Mouse (Mus musculus) kidney, postnatal 0 days (tissue): ENCODE results near the gene U2af2. TPM values are rescaled to one million over a fixed set of nuclear protein-coding genes. Genes with fewer than 3 reads are reported as not detected.

Source experiments
- ATAC-seq: fragments of 200-750 bp; cut with Nextera tagmentation; replicated peaks from 2 replicates; pipeline ENCODE4 v1.8.0; 2017; ENCODE audit warnings: low read depth, moderate number of reproducible peaks, moderate TSS enrichment, moderate library complexity; ENCODE audit not compliant: low FRiP score
- DNase-seq: peaks from one replicate; pipeline ENCODE4 v3.0.0-alpha.2; 2016; ENCODE audit warnings: low spot score
- H3K27ac ChIP-seq: fragments of 300-500 bp; sonication (generic); 2 replicates; pipeline ENCODE4 v1.5.1; 2014; ENCODE audit warnings: mild to moderate bottlenecking
- H3K27me3 ChIP-seq: fragments of 300-500 bp; sonication (generic); 2 replicates; pipeline ENCODE4 v1.6.1; 2014; ENCODE audit warnings: low read length, mixed read lengths; ENCODE audit not compliant: insufficient read depth
- H3K36me3 ChIP-seq: fragments of 300-500 bp; sonication (generic); 2 replicates; pipeline ENCODE4 v1.6.1; 2014; ENCODE audit warnings: low read length, mixed read lengths; ENCODE audit not compliant: insufficient read depth
- H3K4me1 ChIP-seq: fragments of 300-500 bp; sonication (generic); replicated peaks from 2 replicates; pipeline ENCODE4 v1.6.1; 2014; ENCODE audit warnings: antibody characterized with exemption, low read length, mixed read lengths; ENCODE audit not compliant: insufficient read depth
- H3K4me2 ChIP-seq: fragments of 300-500 bp; sonication (generic); 2 replicates; pipeline ENCODE4 v1.6.1; 2014; ENCODE audit warnings: mild to moderate bottlenecking, low read length, moderate library complexity, mixed read lengths
- H3K4me3 ChIP-seq: fragments of 300-500 bp; sonication (generic); replicated peaks from 2 replicates; pipeline ENCODE4 v1.5.1; 2014; ENCODE audit warnings: low read depth, low read length
- H3K9ac ChIP-seq: fragments of 300-500 bp; sonication (generic); 2 replicates; pipeline ENCODE4 v1.6.1; 2014; ENCODE audit warnings: low read depth, low read length
- H3K9me3 ChIP-seq: fragments of 300-500 bp; sonication (generic); replicated peaks from 2 replicates; pipeline ENCODE4 v1.6.1; 2016; ENCODE audit warnings: low read length, inconsistent platforms, mixed read lengths
- CTCF ChIP-seq: IDR thresholded peaks from 2 replicates; pipeline ENCODE4 v1.5.1; 2016; ENCODE audit warnings: antibody characterized with exemption, low read depth, mild to moderate bottlenecking, moderate library complexity
- WGBS: fragments of 180-500 bp; shearing (Covaris S2); extraction: QIAGEN DNeasy Blood & Tissue Kit; methylation state at CpG from one replicate; pipeline ENCODE4 v1.1.7; 2014; 5-methylcytosine and 5-hydroxymethylcytosine counted together
- polyA plus RNA-seq: library from polyadenylated mRNA; unstranded; fragments of >200 nt; fragmentation: Nextera tagmentation; extraction: Ambion mirVana; gene quantifications from 2 replicates; pipeline ENCODE4 v1.2.1, GENCODE M21; 2015

U2af2 gene
- polyA plus RNA-seq, 1 experiment from 2014 or later: 95.0 TPM

DNA sequence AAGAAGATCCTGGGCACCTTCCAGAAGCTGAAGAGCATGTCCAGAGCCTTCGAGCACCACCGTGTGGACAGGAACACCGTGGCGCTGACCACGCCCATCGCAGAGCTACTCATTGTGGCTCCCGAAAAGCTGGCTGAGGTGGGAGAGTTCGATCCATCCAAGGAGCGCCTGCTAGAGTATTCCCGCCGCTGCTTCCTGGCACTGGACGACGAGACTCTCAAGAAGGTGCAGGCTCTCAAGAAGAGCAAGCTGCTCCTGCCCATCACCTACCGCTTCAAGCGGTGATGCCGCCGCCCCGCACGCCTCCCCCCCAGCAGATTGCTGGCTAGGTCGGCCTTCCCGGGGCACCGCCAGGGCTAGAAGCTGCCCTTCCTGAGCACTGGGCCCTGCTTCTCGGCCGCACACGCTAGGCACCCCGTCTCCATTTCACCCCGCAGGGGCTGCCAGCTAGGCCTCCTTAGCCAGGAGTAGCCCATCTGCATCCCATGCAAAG lies 1.7 kb upstream of the U2af2 start:
- TF ChIP-seq CTCF: peak; percentile 82
- ATAC-seq (no peak), DNase-seq (peak; percentile 93)
- Histone ChIP-seq H3K36me3 (no peaks in the 10 kb centered on the region), H3K27me3 (peaks cover under 1% of the 10 kb centered on the region; the same call in 1 of the 2 replicates), H3K27ac (peak overlapping the region; percentile 98), H3K9me3 (no peaks in the 10 kb centered on the region), H3K9ac (peak overlapping the region; percentile 95), H3K4me3 (peak overlapping the region; percentile 77), H3K4me1 (peaks cover 12% of the 10 kb centered on the region; the same call in 1 of the 2 replicates), H3K4me2 (peak overlapping the region; percentile 77)
- 3% methylated on average over 27 of the region's 27 CpGs for WGBS

DNA sequence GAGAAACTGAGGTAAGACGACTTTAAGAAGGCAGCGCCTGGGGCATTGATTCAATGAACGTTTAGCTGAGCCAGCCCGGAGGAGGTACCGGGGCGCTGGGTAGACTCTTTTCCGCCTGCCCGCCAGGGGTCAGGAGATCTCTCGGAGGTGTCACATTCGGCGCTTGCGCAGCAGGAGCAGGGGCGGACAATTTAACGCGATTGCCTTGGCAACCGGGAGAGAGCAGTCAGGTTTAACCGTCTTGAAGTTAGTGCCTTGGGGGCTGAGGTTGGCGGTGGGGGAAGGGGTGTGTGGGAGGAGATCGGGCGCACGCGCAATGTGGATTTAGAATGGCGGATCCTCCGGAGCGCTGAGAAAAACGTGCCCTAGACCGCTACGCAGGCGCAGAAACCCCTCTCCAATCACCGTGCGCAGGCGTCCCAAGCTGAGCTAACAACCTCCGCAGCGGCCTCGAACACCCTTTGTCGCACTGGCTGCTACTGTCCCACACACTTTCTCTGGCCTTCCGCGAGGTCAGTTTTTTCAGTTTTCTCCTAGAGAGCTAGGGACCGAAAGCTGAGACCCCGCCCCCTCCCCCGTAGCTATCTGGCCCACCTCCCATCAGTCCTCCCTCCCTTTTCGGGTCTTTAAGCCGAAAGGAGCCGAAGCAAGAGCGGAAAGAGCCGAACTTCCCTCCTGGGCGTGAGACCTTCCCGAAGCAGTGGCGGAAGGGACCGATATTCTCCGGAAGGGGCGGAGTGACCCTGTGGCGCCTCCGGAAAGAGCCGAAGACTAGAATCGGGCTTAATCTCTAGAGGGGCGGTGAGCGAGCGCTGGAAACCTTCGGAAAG lies 784 bp upstream of the U2af2 start:
- TF ChIP-seq CTCF: peak; percentile 76
- H3K4me2 ChIP-seq: peak overlapping the region; percentile 77

DNA sequence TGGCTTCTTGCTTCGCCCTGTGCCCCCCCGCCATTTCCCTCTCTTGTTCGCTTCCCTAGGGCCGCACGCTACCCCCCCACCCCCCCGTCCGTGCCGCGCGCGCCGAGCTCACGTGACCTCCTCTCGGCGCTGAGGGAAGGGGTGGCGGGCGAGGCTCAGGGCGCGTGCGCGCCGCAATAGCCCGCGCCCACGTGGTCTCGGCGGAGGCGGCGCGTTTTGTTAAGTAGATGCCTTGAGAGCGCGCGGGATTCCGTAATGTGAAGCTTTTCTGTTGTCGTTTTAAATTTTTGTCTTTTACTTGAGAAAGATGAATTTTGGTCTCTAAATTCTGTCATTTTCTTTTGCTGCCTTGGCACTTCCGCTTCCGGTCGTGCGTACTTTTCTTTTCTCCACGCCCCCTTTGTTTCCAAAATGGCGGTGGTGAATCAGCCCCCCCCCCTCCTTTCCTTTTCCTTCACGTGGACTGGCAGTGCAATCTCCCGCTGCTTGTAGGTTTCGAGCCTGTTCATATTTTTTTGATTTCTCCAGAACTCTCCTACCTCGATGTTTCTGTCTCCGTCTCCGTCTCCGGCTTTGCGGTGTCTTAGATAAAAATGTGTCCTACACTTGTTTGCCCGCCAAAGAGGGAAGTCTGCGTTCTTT lies 538 bp downstream of the U2af2 start:
- Histone ChIP-seq H3K4me2 (peak overlapping the region; percentile 77), H3K27ac (peak overlapping the region; percentile 98), H3K9me3 (no peaks in the 10 kb centered on the region), H3K4me3 (peak overlapping the region; percentile 77), H3K36me3 (0 out of 2 replicates have a peak, but pooled peaks cover 7% of the 10 kb centered on the region), H3K27me3 (no peaks in the 10 kb centered on the region), H3K9ac (peak overlapping the region; percentile 95), H3K4me1 (peaks cover 6% of the 10 kb centered on the region; the same call in 1 of the 2 replicates)
- no peak for TF ChIP-seq CTCF
- peak; percentile 40 for ATAC-seq
- WGBS: under 1% methylated on average over 51 of the region's 51 CpGs
- peak; percentile 94 for DNase-seq

More for the DNA sequence above, 784 bp upstream of the U2af2 start:
- DNase-seq: peak; percentile 99
- H3K27me3 ChIP-seq: no peaks in the 10 kb centered on the region
- ATAC-seq: peak; percentile 89
- H3K4me3 ChIP-seq: peak overlapping the region; percentile 77
- H3K36me3 ChIP-seq: 0 out of 2 replicates have a peak, but pooled peaks cover under 1% of the 10 kb centered on the region
- H3K27ac ChIP-seq: peak overlapping the region; percentile 98
- H3K9ac ChIP-seq: peak overlapping the region; percentile 95
- H3K4me1 ChIP-seq: peaks cover 12% of the 10 kb centered on the region; the same call in 1 of the 2 replicates
- no peaks in the 10 kb centered on the region for H3K9me3 ChIP-seq
- WGBS: under 1% methylated on average over 60 of the region's 60 CpGs

DNA sequence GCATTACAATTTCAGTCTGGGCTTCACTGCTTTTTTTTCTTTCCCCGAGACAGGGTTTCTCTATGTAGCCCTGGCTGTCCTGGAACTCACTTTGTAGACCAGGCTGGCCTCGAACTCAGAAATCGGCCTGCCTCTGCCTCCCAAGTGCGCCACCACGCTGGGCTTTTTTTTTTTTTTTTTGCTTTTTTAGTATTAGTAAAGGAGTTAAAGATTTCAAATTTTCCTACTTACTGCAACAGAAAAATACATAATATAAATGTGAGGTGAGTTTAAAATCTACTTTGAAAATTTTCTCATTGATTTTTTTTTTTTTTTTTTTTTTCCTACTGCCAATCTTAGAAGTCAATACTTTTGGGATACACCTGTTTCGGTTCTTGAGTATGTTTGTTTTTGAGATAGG lies 2.9 kb downstream of the U2af2 start:
- H3K27me3 ChIP-seq: no peaks in the 10 kb centered on the region
- ATAC-seq (no peak), DNase-seq (no peak)
- peaks cover 6% of the 10 kb centered on the region; the same call in 1 of the 2 replicates for H3K4me1 ChIP-seq
- no peak overlapping the region for H3K4me3 ChIP-seq
- WGBS: 93% methylated on average over 6 of the region's 6 CpGs
- no peaks in the 10 kb centered on the region for H3K9me3 ChIP-seq
- TF ChIP-seq CTCF: no peak
- H3K36me3 ChIP-seq: peaks cover 30% of the 10 kb centered on the region
- H3K9ac ChIP-seq: no peak overlapping the region
- H3K27ac ChIP-seq: no peak overlapping the region
- H3K4me2 ChIP-seq: no peak overlapping the region

DNA sequence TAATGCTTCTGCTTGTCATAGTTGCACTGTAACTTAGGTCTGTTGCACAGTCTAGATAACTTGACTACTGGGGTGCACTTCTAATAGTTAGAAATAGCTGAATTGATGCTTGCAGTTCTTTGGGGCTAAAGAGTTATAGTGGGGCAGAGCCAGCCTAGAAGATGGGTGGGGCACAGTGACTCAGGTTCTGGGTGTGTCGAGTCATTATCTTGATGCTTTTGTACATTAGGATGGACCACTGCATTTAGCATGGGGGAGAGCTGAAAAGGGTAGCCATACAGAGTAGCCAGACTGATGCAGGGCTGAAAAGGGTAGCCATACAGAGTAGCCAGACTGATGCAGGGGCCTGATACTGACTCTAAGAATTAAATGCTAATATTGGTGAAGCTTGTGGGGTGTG lies 11.6 kb downstream of the U2af2 start:
- no peak for ATAC-seq
- peaks cover 80% of the 10 kb centered on the region for H3K36me3 ChIP-seq
- no peak for TF ChIP-seq CTCF
- H3K27ac ChIP-seq: no peak overlapping the region
- H3K9me3 ChIP-seq: no peaks in the 10 kb centered on the region
- H3K9ac ChIP-seq: no peak overlapping the region
- H3K27me3 ChIP-seq: no peaks in the 10 kb centered on the region
- H3K4me2 ChIP-seq: no peak overlapping the region
- DNase-seq: no peak
- H3K4me1 ChIP-seq: no peaks in the 10 kb centered on the region
- H3K4me3 ChIP-seq: no peak overlapping the region
- 70% methylated on average over 1 of the region's 1 CpGs for WGBS

DNA sequence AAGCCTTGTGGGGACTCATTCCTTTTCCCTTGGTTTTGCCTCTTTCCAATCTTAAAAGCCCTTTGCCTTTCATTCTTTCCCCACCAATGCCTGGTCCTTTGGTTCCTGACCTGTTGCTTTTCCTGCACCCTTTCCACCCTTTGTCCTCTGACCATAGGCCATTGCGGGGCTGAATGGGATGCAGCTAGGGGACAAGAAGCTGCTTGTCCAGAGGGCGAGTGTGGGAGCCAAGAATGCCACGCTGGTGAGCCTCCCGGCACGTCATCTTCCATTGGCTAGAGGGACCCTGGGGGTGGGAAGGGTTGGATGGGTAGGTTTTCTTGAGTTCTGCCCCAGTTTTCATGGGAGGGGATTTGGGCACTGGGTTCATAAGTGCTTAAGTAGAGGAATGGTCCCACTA lies 13.0 kb downstream of the U2af2 start:
- TF ChIP-seq CTCF: no peak
- Histone ChIP-seq H3K9me3 (no peaks in the 10 kb centered on the region), H3K4me3 (no peak overlapping the region), H3K4me2 (no peak overlapping the region), H3K27ac (no peak overlapping the region), H3K9ac (no peak overlapping the region), H3K27me3 (no peaks in the 10 kb centered on the region), H3K4me1 (no peaks in the 10 kb centered on the region), H3K36me3 (peaks cover 68% of the 10 kb centered on the region)
- ATAC-seq: no peak
- DNase-seq: no peak
- WGBS: 91% methylated on average over 5 of the region's 5 CpGs
